Mouse (Mus musculus) spleen, adult 2 months (tissue): ENCODE data around the gene Scn2a.

Experiments
- CTCF ChIP-seq: fragments of 200-500 bp; IDR thresholded peaks from 2 replicates; pipeline ENCODE4 v1.5.1; 2011; ENCODE audit warnings: mild to moderate bottlenecking, inconsistent platforms; ENCODE audit not compliant: insufficient read depth, insufficient read length, insufficient replicate concordance; ENCODE audit errors: extremely low read depth
- POLR2A ChIP-seq: fragments of 200-500 bp; IDR thresholded peaks from 2 replicates; pipeline ENCODE4 v1.6.1; 2011; ENCODE audit warnings: low read depth, low read length, inconsistent platforms

DNA sequence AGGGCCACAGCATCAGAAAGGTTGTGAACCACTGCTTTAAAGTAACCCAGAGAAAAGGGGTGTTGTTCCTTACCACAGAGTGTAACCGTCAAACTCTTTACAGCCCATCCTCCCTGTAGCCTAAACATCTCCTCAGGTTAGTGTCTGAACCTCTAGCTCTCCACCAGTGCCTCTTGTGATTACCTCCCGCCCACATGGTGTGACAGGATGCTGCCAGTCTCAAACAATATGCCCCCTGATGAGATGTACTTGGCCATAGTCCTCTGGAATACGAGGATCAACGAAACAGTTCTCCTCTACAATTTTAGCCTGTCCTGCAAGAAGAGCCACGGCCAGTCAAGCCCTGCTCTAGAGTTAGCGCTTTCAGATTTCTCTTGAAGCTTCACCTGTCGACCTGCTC lies 74.5 kb downstream of the Scn2a start:
- TF ChIP-seq POLR2A: no peak
- TF ChIP-seq CTCF: no peak
